Mouse (Mus musculus): ENCODE results near the gene Ciita.

DNA sequence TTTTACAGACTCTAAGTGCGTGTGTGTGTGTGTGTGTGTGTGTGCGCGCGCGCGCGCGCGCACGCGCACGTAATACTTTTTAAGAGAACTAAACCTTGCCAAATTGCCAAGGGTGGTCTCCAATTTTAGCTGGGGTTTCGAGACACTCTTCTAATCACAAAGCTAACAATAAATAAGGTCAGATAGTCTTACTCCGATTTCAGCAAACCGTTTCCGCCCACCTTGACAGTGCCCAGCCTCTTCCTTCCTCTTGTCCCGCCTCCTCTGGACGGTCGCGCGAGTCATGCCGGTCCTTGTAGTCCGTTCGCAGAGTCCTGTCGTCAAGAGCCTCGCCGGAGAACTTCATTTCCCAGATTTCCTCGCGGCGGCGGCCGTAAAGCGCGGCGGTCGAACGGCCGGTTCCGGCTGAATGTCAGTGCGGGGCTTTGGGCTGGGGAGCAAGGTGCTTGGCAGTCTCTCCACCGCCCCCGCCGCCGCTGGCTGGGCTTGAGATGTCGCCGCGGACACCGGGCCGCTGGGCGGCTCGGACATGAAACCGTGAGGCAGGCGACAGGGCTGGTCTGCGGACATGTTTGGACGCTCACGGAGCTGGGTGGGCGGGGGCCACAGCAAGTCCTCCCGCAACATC, 65.2 kb downstream of the Ciita start, which contains the start of gene Clec16a:
- TF ChIP-seq CTCF (IDR thresholded peaks at IDR 0.05; ENCODE audit: borderline replicate concordance, extremely low read depth, insufficient read depth, insufficient read length): no peak
- peak; percentile 44; the same call in 1 of the 2 replicates for TF ChIP-seq POLR2A (IDR thresholded peaks at IDR 0.05; ENCODE audit: borderline replicate concordance, extremely low read depth, insufficient read depth, insufficient read length, poor library complexity, severe bottlenecking)

Data from brain, embryonic 14.5 days (tissue).